36 mouse cellular contexts compared by ENCODE assay signal in the genomic region with DNA sequence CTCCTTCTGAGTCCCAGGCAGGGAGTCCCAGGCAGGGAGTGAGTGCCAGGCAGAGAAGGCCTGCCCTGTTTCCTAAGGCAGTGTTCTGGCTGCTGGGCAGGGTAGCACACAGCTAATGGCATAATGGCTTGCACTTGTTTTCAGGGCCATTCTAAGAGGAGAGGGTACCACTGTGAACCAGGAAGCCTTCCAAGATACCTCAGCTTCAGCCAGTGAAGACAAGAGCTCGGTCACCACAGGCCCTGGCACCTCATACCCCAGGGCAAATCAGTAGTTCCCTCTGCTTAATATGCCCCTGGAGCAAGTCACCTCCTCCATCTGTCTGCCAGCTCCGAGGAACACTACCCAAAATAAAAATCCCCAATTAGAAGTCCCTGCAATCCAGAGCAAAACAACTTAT. TPM values are rescaled to one million over a fixed set of nuclear protein-coding genes. Genes with fewer than 3 reads are reported as not detected.
DNase-seq lines count a peak whose midpoint lies in the region; ATAC-seq lines count a peak whose summit lies in the region.
"Had no signal": no experiment of that assay in that cellular context is flagged by ENCODE, and none has a peak within 500 bp of the region (broad histone marks: within the 10 kb centered on the region; RNA-seq: fewer than 3 reads in every experiment).

No protein-coding gene starts in this region.

- no peak overlapping the region for H3K4me3 ChIP-seq in midbrain, embryonic 10.5 days
- H3K4me3 ChIP-seq: forebrain, embryonic 12.5 days; heart, embryonic 13.5 days; left cerebral cortex, adult 2 months; limb, embryonic 15.5 days; liver, embryonic 15.5 days; lung, embryonic 15.5 days; midbrain, embryonic 15.5 days; neural tube, embryonic 13.5 days had no signal

- 86% methylated on average over 2 of the region's 2 CpGs for WGBS in midbrain, embryonic 10.5 days

- no peaks in the 10 kb centered on the region for H3K36me3 ChIP-seq in midbrain, embryonic 10.5 days
- H3K36me3 ChIP-seq: forebrain, embryonic 12.5 days; G1E; heart, embryonic 13.5 days; limb, embryonic 15.5 days; liver, embryonic 15.5 days; lung, embryonic 15.5 days; midbrain, embryonic 15.5 days; neural tube, embryonic 13.5 days had no signal

- DNase-seq in layer of hippocampus, adult 8-10 months (ENCODE audit: low spot score in 2 of 2): peak; percentile 54 to 77
- no peak for DNase-seq in layer of hippocampus, adult 11-12 months (ENCODE audit: low spot score)
- peak; percentile 72 for DNase-seq in brain, adult 2 months (ENCODE audit: low read depth, low spot score)
- DNase-seq in cerebellum, adult 11-12 months: peak; percentile 67
- peak; percentile 65 to 83 for DNase-seq in cerebellum, postnatal 10 days
- DNase-seq in midbrain, embryonic 10.5 days (ENCODE audit: low spot score): no peak
- DNase-seq: adrenal gland, postnatal 36 days; B cell, adult 2 months; heart, postnatal 14 days; kidney, postnatal 25 days; left cerebral cortex, postnatal 4 days; lung, postnatal 36 days; thymus, postnatal 14 days had no signal

- no peaks in the 10 kb centered on the region for H3K27me3 ChIP-seq in midbrain, embryonic 10.5 days (ENCODE audit: low read depth, poor library complexity, severe bottlenecking)
- H3K27me3 ChIP-seq: forebrain, embryonic 12.5 days; midbrain, embryonic 15.5 days; neural tube, embryonic 13.5 days had no signal

- H3K9me3 ChIP-seq in midbrain, embryonic 10.5 days (replicated peaks): no peaks in the 10 kb centered on the region
- H3K9me3 ChIP-seq: forebrain, embryonic 12.5 days; G1E; heart, embryonic 13.5 days; limb, embryonic 15.5 days; liver, embryonic 15.5 days; lung, embryonic 15.5 days; midbrain, embryonic 15.5 days; neural tube, embryonic 13.5 days had no signal

- H3K27ac ChIP-seq in midbrain, embryonic 10.5 days (replicated peaks): no peak overlapping the region
- H3K27ac ChIP-seq: forebrain, embryonic 12.5 days; heart, embryonic 13.5 days; hindbrain, postnatal 0 days; limb, embryonic 15.5 days; liver, embryonic 15.5 days; lung, embryonic 15.5 days; midbrain, embryonic 15.5 days; neural tube, embryonic 13.5 days had no signal

- no peak for ATAC-seq in megakaryocyte progenitor cell, adult 5-6 weeks (replicated peaks; ENCODE audit: poor library complexity)
- no peak for ATAC-seq in granulocyte monocyte progenitor cell, adult 5-6 weeks (replicated peaks; ENCODE audit: poor library complexity, severe bottlenecking)
- ATAC-seq: hindbrain, postnatal 0 days; intestine, postnatal 0 days; midbrain, embryonic 15.5 days; Patski had no signal

- peaks cover 11% of the 10 kb centered on the region for H3K4me1 ChIP-seq in midbrain, embryonic 10.5 days
- H3K4me1 ChIP-seq: heart, embryonic 13.5 days; limb, embryonic 15.5 days; liver, embryonic 15.5 days; lung, embryonic 15.5 days had no signal

RNA-seq across cellular contexts. Expression of a gene that starts 9.4 kb away (rescaled TPM):
- 10 to 100 TPM; 18.5 to 24.4 (median 20.1) TPM for total RNA-seq in layer of hippocampus, adult 8-10 months (2022)
- 0.06 TPM in 1 of 2 replicates, not detected in the other for polyA plus RNA-seq in midbrain, embryonic 10.5 days (2016; fragmentation: Nextera tagmentation; extraction: Ambion mirVana)
- total RNA-seq in megakaryocyte progenitor cell, adult 5-6 weeks (2015): not detected in 2 replicates
- not detected in 2 replicates for total RNA-seq in megakaryocyte progenitor cell, adult 5-6 weeks (2017)
- not detected in 2 replicates for total RNA-seq in granulocyte monocyte progenitor cell, adult 5-6 weeks (2014; fragmentation: Nextera tagmentation)
- total RNA-seq in granulocyte monocyte progenitor cell, adult 5-6 weeks (2017): not detected in 2 replicates
- total RNA-seq: adrenal gland, adult 18-20 months; adrenal gland, postnatal 36 days; CH12.LX; G1E; gastrocnemius, adult 8-10 months; heart, postnatal 14 days had no signal
- polyA plus RNA-seq: embryonic facial prominence, embryonic 11.5 days; forebrain, embryonic 12.5 days; G1E; gonadal fat pad, adult 2 months; heart, embryonic 13.5 days; hindbrain, embryonic 11.5 days; intestine, postnatal 0 days; kidney, embryonic 14.5 days; limb, embryonic 15.5 days; liver, embryonic 15.5 days; lung, embryonic 15.5 days; midbrain, embryonic 15.5 days; neural tube, embryonic 13.5 days; Patski; stomach, embryonic 14.5 days had no signal

RNA-seq across cellular contexts. Expression of a gene that starts 20.0 kb away (rescaled TPM):
- total RNA-seq in layer of hippocampus, adult 8-10 months (2022): 10 to 100 TPM; 68.2 to 87.1 (median 81.3) TPM
- polyA plus RNA-seq in midbrain, embryonic 10.5 days (2016; fragmentation: Nextera tagmentation; extraction: Ambion mirVana): 0.68 and 0.79 TPM in 2 replicates
- not detected in 2 replicates for total RNA-seq in megakaryocyte progenitor cell, adult 5-6 weeks (2015)
- not detected in 2 replicates for total RNA-seq in megakaryocyte progenitor cell, adult 5-6 weeks (2017)
- not detected in 2 replicates for total RNA-seq in granulocyte monocyte progenitor cell, adult 5-6 weeks (2014; fragmentation: Nextera tagmentation)
- not detected in 2 replicates for total RNA-seq in granulocyte monocyte progenitor cell, adult 5-6 weeks (2017)
- total RNA-seq: gastrocnemius, adult 8-10 months; heart, postnatal 14 days; megakaryocyte-erythroid progenitor cell, adult 5-6 weeks had no signal
- polyA plus RNA-seq: G1E; liver, embryonic 15.5 days had no signal

Comparison
In these comparisons a context has a peak if more than half of its experiments do, and no peak if none do; other contexts are left out.
1. DNase-seq: peak in layer of hippocampus, adult 8-10 months (2 of 2), brain, adult 2 months (single experiment), cerebellum, adult 11-12 months (single experiment) and cerebellum, postnatal 10 days (2 of 2); none in layer of hippocampus, adult 11-12 months (single experiment) and midbrain, embryonic 10.5 days (single experiment).
2. RNA of a gene that starts 9.4 kb away (total RNA-seq): 18.5 to 24.4 TPM in layer of hippocampus, adult 8-10 months; not detected in megakaryocyte progenitor cell, adult 5-6 weeks and not detected in granulocyte monocyte progenitor cell, adult 5-6 weeks; every median in the first group is over 10 times any median in the second.
3. RNA of a gene that starts 20.0 kb away (total RNA-seq): 68.2 to 87.1 TPM in layer of hippocampus, adult 8-10 months; not detected in megakaryocyte progenitor cell, adult 5-6 weeks and not detected in granulocyte monocyte progenitor cell, adult 5-6 weeks; every median in the first group is over 10 times any median in the second.